Mouse (Mus musculus) adrenal gland, adult (tissue): Measurements from ENCODE around the gene Nt5c1b.

Source experiments
- DNase-seq, 2 experiments: peaks; one replicate each; pipeline ENCODE4 v3.0.0; 2022 to 2023; ENCODE audit warnings: low spot score in 1 of 2; ENCODE audit not compliant: inconsistent age in 2 of 2

Gene Nt5c1b

DNA sequence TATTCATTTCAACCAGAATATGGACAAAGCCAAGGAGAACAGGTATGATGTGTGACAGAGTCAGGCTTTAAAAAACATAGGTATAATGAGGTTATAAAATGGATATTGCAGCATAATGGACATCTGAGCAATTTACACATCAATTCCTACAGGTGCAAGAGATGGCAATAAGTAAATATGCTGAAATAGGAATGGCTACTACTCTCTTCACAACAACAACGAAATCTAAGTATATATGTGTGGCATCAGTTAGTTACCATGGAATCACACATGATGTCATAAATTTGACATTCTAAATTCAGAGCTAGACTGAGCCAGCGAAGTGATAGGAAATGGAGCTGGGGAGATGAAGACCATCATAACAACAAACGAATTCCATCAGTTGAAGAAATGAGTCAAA, at the start of gene Nt5c1b:
TSS of gene Nt5c1b (plus strand) at position 301 of the 400 bp plus-strand sequence.
- no peak for DNase-seq

DNA sequence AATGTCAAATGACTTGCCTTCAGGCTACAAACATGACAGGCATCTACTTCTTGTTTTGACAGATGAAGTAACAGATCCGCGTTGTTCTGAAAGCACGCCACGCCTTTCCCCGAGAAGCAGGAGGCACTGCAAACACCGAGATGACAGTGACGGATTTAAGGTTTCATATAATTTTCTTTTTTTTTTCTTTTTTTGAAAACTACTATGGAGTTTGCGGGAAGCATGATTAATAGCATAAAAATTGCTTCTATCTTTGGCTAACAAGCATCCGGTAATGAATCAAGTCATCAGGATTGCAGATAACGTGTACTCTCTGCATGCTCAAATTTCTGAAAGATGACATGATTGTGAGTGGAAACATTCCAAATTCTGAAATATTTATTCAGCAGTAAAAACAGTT, 42.1 kb upstream of the Nt5c1b start:
- no peak for DNase-seq

DNA sequence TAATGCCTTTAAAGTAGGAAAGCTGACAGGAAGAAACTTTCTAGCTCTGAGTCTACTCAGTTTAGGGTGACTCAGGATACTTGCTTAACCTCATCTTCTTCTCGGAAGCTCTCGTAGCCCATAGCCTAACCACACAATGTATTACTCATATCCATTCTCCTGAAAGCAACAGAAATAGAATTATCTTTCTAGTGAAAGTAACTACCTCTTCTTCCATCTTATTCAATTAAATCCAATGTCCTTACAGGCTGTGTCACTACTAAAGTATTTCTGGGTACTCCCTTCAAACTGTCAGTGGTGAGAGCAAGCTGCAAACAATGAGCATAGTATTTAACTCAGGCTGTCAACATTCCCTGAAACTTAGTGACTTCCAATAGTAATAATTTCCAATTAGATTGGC, 40.3 kb upstream of the Nt5c1b start:
- no peak for DNase-seq

DNA sequence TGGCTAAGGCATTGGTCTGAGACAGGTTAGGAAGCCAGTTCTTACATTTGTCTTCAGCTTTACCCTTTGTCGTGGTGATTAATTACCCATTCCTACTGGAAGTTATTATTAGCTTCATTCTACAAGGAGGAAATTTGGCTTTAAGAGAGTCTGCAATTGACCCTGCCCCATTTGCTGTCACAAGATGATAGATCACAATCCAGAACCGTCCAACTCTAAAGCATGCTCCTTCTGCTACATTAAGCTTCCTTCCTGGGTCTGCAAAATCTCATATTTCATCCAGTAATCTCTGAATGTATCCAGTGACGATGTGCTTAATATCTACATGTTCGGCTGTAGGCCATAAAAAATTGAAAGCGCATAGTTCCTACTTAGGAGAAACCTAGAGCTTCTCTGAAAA, 29.2 kb upstream of the Nt5c1b start:
- DNase-seq = no peak

DNA sequence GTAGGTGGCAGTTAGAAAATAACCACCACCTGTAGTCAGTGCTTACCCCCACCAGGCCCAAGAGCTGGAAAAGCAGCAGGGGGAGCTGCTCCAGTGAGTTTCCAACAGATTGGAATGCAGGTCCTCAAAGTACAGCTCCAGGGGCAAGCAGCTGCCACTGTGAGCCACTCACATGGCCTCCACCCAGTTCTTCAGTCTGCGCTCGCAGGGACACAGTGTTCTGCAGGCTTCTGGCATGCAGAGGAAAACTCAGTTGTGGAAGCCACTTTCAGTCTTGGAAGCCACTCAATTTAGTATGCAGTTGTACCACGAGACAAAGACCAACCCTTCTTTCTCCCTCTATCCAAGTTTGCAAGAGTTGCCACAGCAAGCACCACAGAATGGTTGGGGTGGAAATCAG, 19.1 kb upstream of the Nt5c1b start:
- no peak for DNase-seq

DNA sequence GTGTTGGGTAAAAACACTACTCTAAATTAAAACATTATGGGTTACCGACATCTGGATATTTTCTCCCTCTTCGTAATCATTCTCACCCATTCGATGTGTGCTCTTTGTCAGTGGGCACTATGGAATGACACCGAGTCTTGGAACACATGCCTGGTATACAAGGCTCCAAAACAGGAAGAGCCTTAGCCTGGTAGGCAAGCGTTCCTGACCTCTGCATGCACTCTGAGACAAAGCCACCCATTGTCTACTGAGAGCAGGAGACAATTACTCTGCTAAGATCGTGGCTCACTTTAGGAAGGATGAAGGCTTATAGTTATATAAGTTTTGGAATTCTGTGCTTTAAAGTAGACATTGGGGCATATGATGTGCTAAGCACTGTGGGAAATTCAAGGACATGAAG, 12.0 kb upstream of the Nt5c1b start:
- no peak for DNase-seq

DNA sequence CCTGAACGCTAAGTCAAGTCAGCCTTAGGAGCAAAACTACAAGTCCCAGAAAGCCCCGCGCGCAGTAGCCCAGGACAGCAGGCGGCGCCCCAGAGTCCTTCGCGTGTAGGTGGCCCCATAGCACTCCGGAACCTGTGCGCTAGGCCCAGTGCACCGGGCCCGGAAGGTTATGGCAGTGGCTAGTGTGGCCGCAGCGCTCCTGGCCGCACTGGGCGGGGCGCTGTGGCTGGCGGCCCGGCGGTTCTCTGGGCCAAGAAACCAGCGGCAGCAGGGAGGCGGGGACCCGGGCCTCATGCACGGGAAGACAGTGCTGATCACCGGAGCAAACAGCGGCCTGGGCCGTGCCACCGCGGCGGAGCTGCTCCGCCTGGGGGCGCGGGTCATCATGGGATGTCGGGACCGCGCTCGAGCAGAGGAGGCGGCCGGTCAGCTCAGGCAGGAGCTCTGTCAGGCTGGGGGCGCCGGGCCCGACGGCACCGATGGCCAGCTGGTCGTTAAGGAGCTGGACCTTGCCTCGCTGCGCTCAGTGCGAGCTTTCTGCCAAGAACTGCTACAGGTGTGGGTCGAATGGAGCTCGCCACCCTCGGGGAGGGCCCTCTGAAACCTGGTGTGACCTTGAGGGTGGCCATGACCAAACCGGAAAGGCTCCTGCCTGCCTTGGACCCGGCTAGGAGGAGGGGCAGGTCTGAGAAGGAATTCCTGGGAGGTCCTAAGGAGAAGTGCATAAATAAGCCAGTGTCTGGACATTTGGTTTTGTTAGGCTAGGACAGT, 21.1 kb downstream of the Nt5c1b start, which contains the start of gene Rdh14:
TSS of gene Rdh14 (plus strand) at position 102 of the 771 bp plus-strand sequence.
- peak; percentile 96 to 99 for DNase-seq

DNA sequence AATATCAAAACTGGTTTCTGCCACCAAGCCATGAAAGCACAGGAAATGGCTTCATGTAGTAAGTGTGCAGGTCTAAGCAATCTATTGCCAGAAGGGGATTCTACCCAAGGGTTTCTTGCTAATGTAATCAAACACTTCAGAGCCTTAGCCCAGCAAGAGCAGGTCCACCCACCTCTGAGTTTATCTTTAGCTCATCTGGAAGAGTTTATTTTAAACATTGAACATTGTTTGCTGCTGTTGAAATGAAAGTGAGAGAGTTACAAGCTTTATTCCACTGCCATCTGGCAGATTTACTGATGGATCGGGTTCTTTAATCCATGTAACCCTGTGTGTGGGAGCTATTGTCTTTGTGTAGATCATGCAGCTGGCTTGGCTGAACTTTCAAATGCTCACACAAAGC, 31.0 kb downstream of the Nt5c1b start:
- DNase-seq = no peak

DNA sequence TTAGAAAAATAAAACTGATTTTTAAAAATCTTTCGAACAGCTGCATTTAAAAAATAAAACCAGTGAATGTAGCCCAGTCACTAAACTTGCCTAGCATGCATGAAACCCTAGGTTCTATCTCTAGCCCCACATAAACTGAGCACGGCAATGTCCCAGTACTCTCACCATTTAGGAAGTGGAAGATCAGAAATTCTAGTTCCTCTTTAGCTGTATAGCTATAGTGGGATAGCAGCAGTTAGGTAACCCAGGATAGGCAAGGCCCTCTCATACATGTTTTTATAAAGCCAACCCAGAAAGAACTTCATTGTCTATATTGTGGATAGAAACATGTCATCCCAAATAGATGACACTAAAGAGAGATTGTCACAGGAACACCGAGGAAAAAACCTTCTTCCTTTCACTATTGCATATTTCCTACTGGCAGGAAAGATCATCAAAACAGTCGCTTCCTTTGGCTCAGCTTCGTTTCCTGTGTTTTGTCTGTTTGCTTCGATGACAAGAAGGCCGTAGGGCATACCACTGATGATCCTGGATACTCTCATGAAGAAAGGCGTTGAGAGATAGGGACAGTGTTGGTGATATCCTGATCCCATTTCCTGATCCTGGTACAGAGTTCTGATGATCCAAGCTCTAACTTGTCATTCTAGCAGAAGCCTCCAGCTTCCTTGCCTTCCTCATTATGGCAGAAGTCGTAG, 32.8 kb downstream of the Nt5c1b start:
- DNase-seq = no peak

DNA sequence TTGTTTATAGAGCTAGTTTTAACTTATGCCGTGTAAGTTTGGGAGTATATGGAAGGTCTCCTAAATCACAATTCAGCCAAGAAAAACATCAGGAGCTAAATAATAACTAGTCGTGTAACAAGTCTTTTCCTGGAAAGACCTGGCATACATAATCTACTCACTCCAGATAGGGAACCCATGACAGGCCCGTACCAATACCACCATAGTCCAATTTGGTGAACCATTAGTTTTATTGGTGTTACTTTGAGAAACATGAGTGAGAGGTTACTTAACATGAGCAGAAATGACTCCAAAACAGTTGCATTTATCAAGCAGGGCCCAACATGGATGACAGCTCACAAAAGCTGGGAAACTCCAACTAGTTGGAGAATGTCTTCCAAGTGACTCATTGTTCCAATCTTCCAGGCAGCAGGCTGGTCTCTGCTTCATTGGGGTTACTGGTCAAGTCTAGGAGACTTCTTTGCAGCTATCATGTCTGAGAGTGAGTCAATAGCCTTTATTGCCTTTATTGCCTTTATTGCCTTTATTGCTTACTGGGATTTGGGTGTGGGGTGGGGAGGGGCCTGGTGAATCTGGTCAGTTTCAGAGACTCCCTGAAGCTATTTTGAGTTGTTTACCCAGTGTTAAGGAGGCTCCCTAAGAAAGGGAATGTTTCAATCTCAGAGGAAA, 40.9 kb downstream of the Nt5c1b start:
- no peak for DNase-seq

DNA sequence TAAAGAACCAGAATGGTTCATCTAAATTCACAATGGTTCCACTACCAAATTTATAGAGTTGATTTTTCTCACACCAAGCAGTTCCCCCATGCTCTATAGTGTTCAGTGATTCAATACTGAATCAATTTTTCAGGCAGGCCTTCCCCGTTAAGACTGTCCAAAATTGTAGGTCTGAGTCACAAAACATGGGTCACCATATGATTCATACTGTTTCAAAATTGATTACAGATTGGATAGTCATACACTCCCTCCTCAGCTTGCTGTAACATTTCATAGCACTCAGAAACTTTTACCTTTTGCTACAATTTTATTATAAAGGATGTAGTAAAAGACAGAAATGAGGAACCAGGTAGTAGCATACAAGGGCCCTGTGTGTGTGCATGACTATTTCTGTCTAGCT, 41.7 kb downstream of the Nt5c1b start:
- peak in 1 of 2 experiments; percentile 51 for DNase-seq

DNA sequence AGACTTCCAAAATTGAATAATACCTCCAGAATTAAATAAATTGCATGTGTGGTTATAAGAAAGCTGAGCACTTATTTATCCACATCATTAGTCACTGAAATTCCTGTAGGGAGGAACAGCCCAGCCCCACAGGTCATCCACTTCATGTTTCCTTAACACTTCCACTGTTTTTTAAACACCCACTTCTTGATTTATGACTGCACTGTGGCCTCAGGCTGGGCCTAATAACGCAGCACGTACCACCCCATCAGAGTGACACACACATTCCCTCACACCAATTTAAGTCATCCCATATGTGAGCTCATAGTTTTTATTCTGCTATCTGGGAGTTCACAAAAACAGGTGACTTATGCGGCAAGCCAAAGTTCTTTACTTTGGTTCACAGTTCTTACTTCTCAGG, 52.6 kb downstream of the Nt5c1b start:
- DNase-seq = no peak

DNA sequence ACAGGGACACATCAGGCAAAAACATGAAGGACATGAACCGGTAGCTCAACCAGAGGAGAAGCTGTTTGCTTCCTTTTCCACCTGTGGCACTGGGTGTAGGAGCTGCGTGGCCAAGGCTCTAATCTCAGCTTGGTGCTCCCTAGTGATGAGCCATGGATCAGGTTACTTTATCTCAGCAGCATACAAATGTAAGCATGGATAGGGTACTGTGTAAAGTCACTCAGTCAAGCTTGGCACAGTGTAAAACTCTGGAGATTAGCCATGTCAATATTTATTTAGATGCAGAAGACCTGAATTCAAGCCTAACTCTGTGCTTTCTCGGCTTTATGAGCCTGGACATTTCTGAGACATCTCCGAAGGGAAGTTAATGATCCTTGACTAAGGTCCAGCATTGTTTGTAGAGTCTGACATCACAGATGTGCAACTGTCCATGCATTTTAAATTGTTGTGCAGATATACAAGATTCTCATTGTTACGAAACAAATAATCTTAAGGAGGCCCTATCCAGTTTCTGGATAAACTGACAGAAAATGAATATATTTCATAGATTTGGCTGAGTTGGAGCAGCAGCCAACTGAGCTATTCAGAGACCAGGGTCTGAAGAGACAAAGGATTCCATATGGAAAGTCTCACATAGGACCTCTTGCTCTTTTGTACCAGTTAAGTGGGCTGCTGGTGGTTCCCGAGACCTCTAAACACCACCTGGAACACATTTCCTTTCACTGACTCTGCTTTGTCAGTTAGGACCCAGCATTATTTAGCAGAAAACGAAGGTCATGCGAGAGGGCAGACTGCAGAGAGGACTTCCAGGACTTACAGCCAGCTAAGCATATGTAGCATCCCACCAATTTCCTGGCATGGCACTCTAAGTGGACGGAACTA, 56.5 kb downstream of the Nt5c1b start:
- no peak for DNase-seq

DNA sequence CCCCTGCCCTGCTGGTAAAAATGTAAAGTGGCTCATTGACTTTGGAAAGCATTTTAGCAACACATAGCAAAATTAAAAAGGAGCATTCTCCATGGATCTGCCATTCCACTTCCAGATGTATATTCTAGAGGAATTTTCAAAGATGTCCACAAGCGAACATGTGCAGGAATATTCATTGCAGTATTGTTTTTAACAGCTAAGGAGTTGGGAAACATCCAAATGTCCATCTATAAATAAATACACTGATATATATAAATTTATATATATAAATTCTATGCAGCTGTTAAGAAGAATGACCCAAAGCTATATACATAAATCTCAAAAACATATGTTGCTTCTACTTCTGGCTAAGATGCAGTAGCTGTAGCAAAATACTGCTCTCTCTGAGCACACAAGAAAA, 61.2 kb downstream of the Nt5c1b start:
- no peak for DNase-seq

DNA sequence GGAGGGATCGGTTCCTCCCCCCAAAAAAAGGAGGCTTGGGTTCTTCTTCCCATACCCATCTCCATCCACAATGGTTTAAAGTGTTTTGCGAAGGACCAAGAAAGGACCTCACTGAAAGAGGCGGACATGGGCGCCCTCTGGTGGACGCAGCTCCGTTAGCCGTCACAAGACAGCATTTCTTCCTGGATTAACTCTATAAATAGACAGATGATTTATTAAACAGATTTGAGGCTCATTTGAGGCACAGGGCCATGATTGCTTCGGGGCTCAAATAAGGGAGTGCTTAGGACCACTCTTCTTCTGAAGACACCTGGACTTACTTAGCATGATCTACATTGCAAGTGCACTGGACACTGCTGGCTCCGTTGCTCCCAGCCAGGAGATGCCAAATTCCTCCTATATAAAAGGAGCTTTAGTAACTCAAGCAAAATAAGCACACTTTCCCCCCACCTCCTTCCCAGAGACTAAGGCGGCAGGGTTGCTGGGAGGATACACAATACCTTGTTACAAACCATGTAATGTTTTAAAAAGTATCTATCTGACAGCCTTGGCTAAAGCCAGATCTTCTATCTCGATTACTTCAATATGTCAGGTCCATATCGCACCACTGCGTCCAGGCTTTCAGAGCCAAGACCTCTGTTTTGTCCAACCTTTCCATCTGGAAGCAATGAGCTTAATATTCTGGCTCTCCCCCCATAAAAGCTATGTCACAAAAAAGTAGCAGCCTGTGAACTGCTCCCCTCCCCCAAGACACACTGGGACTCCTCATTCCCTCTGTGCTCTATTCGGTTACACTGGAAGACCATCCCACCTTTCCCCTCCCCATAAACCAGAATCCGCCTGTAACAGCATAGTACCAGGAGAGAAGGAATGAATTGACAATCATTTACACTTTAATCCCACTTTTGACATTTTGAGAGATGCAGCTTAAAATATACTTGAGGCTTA, 68.6 kb downstream of the Nt5c1b start:
- peak; percentile 68 to 91 for DNase-seq
